Mouse (Mus musculus): ENCODE results near the gene Gripap1. TPM values are rescaled to one million over a fixed set of nuclear protein-coding genes. Genes with fewer than 3 reads are reported as not detected.
A peak's percentile ranks its signal among the peaks of the same experiment; 100 is the strongest.

Gene Gripap1
- polyA plus RNA-seq, 1 experiment from 2014 or later: 67.4 TPM

MicroRNA genes within 50 kb of the gene (microRNA counts, 519-probe panel; counts per million panel counts)
- 2,677 counts per million, percentile 62 among the panel's probes with 10 or more counts for microRNA mmu-miR-1198

Small RNA genes lying within 50 kb of the gene (microRNA-seq; reads per million reads assigned to microRNA genes)
- 25.4 reads per million, percentile 34 among the genes with 10 or more reads in this experiment for gene Mir1198

Other genes with a start within 250 kb of the Gripap1 start
- gene Foxp3, start 216.1 kb upstream of the Gripap1 start, polyA plus RNA-seq (2015; fragmentation: Nextera tagmentation; extraction: Ambion mirVana): 0.08 and 0.26 TPM in 2 replicates
- gene Ppp1r3f, start 215.5 kb upstream of the Gripap1 start, polyA plus RNA-seq (2015; fragmentation: Nextera tagmentation; extraction: Ambion mirVana): 6.0 and 7.5 TPM in 2 replicates
- 28.4 and 29.5 TPM in 2 replicates for gene Ccdc22, start 184.2 kb upstream of the Gripap1 start, polyA plus RNA-seq (2015; fragmentation: Nextera tagmentation; extraction: Ambion mirVana)
- 0.24 and 0.35 TPM in 2 replicates for gene Cacna1f, start 182.7 kb upstream of the Gripap1 start, polyA plus RNA-seq (2015; fragmentation: Nextera tagmentation; extraction: Ambion mirVana)
- 195 and 223 TPM in 2 replicates for gene Syp, start 151.3 kb upstream of the Gripap1 start, polyA plus RNA-seq (2015; fragmentation: Nextera tagmentation; extraction: Ambion mirVana)
- gene Prickle3, start 132.5 kb upstream of the Gripap1 start, polyA plus RNA-seq (2015; fragmentation: Nextera tagmentation; extraction: Ambion mirVana): 1.7 and 3.8 TPM in 2 replicates
- 20.3 and 50.6 TPM in 2 replicates for gene Plp2, start 118.4 kb upstream of the Gripap1 start, polyA plus RNA-seq (2015; fragmentation: Nextera tagmentation; extraction: Ambion mirVana)
- gene Magix, start 108.5 kb upstream of the Gripap1 start, polyA plus RNA-seq (2015; fragmentation: Nextera tagmentation; extraction: Ambion mirVana): 0.13 TPM in 1 of 2 replicates, not detected in the other
- gene Gpkow, start 92.6 kb upstream of the Gripap1 start, polyA plus RNA-seq (2015; fragmentation: Nextera tagmentation; extraction: Ambion mirVana): 46.0 and 46.5 TPM in 2 replicates
- 34.6 and 34.9 TPM in 2 replicates for gene Wdr45, start 75.4 kb upstream of the Gripap1 start, polyA plus RNA-seq (2015; fragmentation: Nextera tagmentation; extraction: Ambion mirVana)
- gene Gm45208, start 67.5 kb upstream of the Gripap1 start, polyA plus RNA-seq (2015; fragmentation: Nextera tagmentation; extraction: Ambion mirVana): 1.4 TPM in 1 of 2 replicates, not detected in the other
- 128 and 132 TPM in 2 replicates for gene Praf2, start 61.3 kb upstream of the Gripap1 start, polyA plus RNA-seq (2015; fragmentation: Nextera tagmentation; extraction: Ambion mirVana)
- 50.8 and 56.3 TPM in 2 replicates for gene Ccdc120, start 38.9 kb upstream of the Gripap1 start, polyA plus RNA-seq (2015; fragmentation: Nextera tagmentation; extraction: Ambion mirVana)
- gene Tfe3, start 27.2 kb upstream of the Gripap1 start, polyA plus RNA-seq (2015; fragmentation: Nextera tagmentation; extraction: Ambion mirVana): 24.7 and 25.2 TPM in 2 replicates
- 5.7 and 6.5 TPM in 2 replicates for gene Kcnd1, start 32.5 kb downstream of the Gripap1 start, polyA plus RNA-seq (2015; fragmentation: Nextera tagmentation; extraction: Ambion mirVana)
- gene Otud5, start 51.6 kb downstream of the Gripap1 start, polyA plus RNA-seq (2015; fragmentation: Nextera tagmentation; extraction: Ambion mirVana): 40.0 and 40.4 TPM in 2 replicates
- gene Pim2, start 88.5 kb downstream of the Gripap1 start, polyA plus RNA-seq (2015; fragmentation: Nextera tagmentation; extraction: Ambion mirVana): 21.0 and 26.8 TPM in 2 replicates
- gene Slc35a2, start 94.3 kb downstream of the Gripap1 start, polyA plus RNA-seq (2015; fragmentation: Nextera tagmentation; extraction: Ambion mirVana): 46.9 and 47.3 TPM in 2 replicates
- gene Pqbp1, start 109.5 kb downstream of the Gripap1 start, polyA plus RNA-seq (2015; fragmentation: Nextera tagmentation; extraction: Ambion mirVana): 194 and 201 TPM in 2 replicates
- 152 TPM in 2 replicates for gene Timm17b, start 109.6 kb downstream of the Gripap1 start, polyA plus RNA-seq (2015; fragmentation: Nextera tagmentation; extraction: Ambion mirVana)
- gene Gm10491, start 118.1 kb downstream of the Gripap1 start, polyA plus RNA-seq (2015; fragmentation: Nextera tagmentation; extraction: Ambion mirVana): not detected in 2 replicates
- gene Gm10490, start 119.8 kb downstream of the Gripap1 start, polyA plus RNA-seq (2015; fragmentation: Nextera tagmentation; extraction: Ambion mirVana): not detected in 2 replicates
- 292 and 368 TPM in 2 replicates for gene Pcsk1n, start 130.1 kb downstream of the Gripap1 start, polyA plus RNA-seq (2015; fragmentation: Nextera tagmentation; extraction: Ambion mirVana)
- 0.28 TPM in 1 of 2 replicates, not detected in the other for gene Eras, start 138.8 kb downstream of the Gripap1 start, polyA plus RNA-seq (2015; fragmentation: Nextera tagmentation; extraction: Ambion mirVana)
- 57.4 and 61.3 TPM in 2 replicates for gene Hdac6, start 158.1 kb downstream of the Gripap1 start, polyA plus RNA-seq (2015; fragmentation: Nextera tagmentation; extraction: Ambion mirVana)
- 3.1 TPM in 1 of 2 replicates, not detected in the other for gene Gata1, start 188.3 kb downstream of the Gripap1 start, polyA plus RNA-seq (2015; fragmentation: Nextera tagmentation; extraction: Ambion mirVana)
- 0.28 and 0.88 TPM in 2 replicates for gene Glod5, start 228.7 kb downstream of the Gripap1 start, polyA plus RNA-seq (2015; fragmentation: Nextera tagmentation; extraction: Ambion mirVana)

All from neural tube, embryonic 15.5 days (tissue).